Mouse (Mus musculus) liver, embryonic 15.5 days (tissue): Measurements from ENCODE around the gene Cbfa2t3. TPM values are rescaled to one million over a fixed set of nuclear protein-coding genes. Genes with fewer than 3 reads are reported as not detected.
A peak's percentile ranks its signal among the peaks of the same experiment; 100 is the strongest.

Experiments used
- ATAC-seq: fragments of 200-750 bp; cut with Nextera tagmentation; 2 replicates; pipeline ENCODE4 v1.8.0; 2017; ENCODE audit warnings: moderate number of reproducible peaks, mild to moderate bottlenecking, moderate library complexity; ENCODE audit not compliant: insufficient read depth
- H3K27ac ChIP-seq: fragments of 300-500 bp; sonication (generic); replicated peaks from 2 replicates; pipeline ENCODE4 v1.5.1; 2015; ENCODE audit warnings: mild to moderate bottlenecking, inconsistent platforms
- H3K27me3 ChIP-seq: fragments of 300-500 bp; sonication (generic); 2 replicates; pipeline ENCODE4 v1.6.1; 2015; ENCODE audit warnings: mild to moderate bottlenecking, inconsistent platforms
- H3K36me3 ChIP-seq: fragments of 300-500 bp; sonication (generic); replicated peaks from 2 replicates; pipeline ENCODE4 v1.6.1; 2015; ENCODE audit warnings: moderate library complexity, mild to moderate bottlenecking, inconsistent platforms
- H3K4me1 ChIP-seq: fragments of 300-500 bp; sonication (generic); replicated peaks from 2 replicates; pipeline ENCODE4 v1.6.1; 2015; ENCODE audit warnings: inconsistent platforms
- H3K4me2 ChIP-seq: fragments of 300-500 bp; sonication (generic); 2 replicates; pipeline ENCODE4 v1.6.1; 2015; ENCODE audit warnings: moderate library complexity, mild to moderate bottlenecking, inconsistent platforms
- H3K4me3 ChIP-seq: fragments of 300-500 bp; sonication (generic); replicated peaks from 2 replicates; pipeline ENCODE4 v1.5.1; 2015; ENCODE audit warnings: mild to moderate bottlenecking, inconsistent platforms
- H3K9ac ChIP-seq: fragments of 300-500 bp; sonication (generic); 2 replicates; pipeline ENCODE4 v1.6.1; 2015; ENCODE audit warnings: moderate library complexity, mild to moderate bottlenecking, inconsistent platforms
- H3K9me3 ChIP-seq: fragments of 300-500 bp; sonication (generic); replicated peaks from 2 replicates; pipeline ENCODE4 v1.6.1; 2016; ENCODE audit warnings: inconsistent platforms
- WGBS: fragments of 180-500 bp; shearing (Covaris S2); methylation state at CpG from one replicate; pipeline ENCODE4 v1.1.7; 2015; ENCODE audit warnings: mixed read lengths; ENCODE audit not compliant: insufficient replicate concordance; 5-methylcytosine and 5-hydroxymethylcytosine counted together
- polyA plus RNA-seq: library from polyadenylated mRNA; unstranded; fragments of >200 nt; fragmentation: Nextera tagmentation; extraction: Ambion mirVana; gene quantifications from 2 replicates; pipeline ENCODE4 v1.2.1, GENCODE M21; 2015

The Cbfa2t3 gene
- polyA plus RNA-seq, 1 experiment from 2014 or later = 3.5 TPM

DNA sequence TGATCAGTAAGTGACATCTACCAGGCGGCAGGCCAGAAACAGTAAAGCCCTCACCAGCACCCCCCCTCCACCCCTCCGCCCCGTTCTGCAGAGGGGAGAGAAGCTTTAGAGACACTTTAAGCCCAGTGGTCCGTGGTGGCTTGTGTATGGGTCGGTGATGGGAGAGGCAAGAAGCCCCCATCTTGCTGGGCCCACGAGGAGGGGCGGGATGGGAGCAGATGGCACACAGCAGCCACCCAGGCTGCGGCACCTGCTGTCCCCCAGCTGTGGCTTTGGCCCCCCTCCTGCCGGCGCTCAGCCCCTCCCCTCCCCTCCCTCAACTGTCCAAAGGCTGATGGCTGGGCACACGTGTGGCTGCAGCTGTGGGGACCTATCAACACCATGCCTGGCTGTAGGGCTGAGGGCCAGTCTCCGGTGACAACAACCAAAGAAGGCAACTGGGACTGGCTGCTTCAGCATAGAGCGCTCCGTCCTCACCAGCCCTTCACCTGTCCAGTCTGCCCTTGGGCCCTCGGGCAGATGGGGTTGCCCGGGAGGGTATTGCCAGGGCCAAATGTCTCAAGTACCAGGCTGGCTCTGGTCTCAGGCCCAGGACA lies 47.5 kb downstream of the Cbfa2t3 start:
- H3K27ac ChIP-seq = no peak overlapping the region
- peaks cover 28% of the 10 kb centered on the region for H3K36me3 ChIP-seq
- H3K9ac ChIP-seq = no peak overlapping the region
- H3K9me3 ChIP-seq = no peaks in the 10 kb centered on the region
- no peak overlapping the region for H3K4me2 ChIP-seq
- 0 out of 2 replicates have a peak, but pooled peaks cover 6% of the 10 kb centered on the region for H3K4me1 ChIP-seq
- no peak overlapping the region for H3K4me3 ChIP-seq
- no peaks in the 10 kb centered on the region for H3K27me3 ChIP-seq
- 71% methylated on average over 16 of the region's 16 CpGs for WGBS
- ATAC-seq = no peak

DNA sequence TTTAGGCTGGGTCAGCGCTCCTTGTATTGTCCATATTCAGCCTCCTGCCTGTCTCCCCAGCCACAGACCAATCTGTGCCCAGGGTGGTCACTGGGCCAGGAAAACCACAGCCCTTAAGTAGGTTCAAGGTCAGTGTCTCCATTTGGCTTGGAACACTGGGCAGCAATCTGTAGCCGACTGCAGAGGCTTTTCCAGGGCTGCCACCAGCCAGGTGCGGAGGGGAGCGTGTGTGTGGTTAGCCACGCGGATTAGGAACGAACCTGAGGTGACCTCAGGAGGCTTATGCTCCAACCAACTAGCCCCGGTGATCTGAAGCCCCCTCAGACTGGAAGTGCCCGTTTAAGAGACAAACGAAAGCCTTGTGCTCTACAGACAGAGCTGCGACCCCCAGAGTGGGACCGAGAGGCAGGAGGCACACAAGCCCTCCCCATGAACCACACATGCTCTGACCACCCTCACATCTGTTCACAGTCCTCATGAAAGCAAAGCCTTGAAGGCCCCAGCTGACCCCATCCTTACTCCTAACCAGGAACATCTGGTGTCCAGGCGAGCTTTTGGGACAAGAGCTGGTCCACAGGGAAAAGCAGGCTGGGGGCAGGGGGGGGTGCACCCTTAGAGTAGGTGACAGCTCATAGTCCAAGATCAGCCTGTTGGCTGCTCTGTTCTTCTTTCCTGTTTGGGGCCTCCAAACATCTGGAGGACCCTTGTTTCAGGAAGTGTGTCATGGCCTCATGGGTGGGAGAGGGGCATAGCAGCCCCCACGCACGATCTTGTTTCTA lies 50.5 kb downstream of the Cbfa2t3 start:
- ATAC-seq = no peak
- H3K36me3 ChIP-seq = peaks cover 35% of the 10 kb centered on the region

DNA sequence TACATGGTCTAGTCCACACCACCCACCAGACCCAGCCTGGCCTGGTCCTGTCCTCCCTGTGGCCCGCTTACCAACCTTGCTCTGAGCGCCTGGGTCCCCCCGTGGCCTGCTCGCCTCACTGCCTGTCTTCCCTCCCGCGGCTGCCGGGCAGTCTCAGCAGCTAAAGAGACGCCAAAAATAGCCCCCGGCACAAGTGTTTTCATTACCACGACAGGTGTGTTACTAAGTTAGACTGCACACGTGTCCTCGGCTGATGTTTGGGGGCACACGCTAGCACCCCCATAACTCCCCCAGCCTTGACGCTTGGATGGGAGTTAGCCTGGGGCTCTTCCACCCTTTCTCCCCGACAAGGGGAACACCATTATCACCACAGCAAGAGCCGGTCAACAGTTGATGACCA lies 52.6 kb downstream of the Cbfa2t3 start:
- H3K27me3 ChIP-seq = no peaks in the 10 kb centered on the region
- 83% methylated on average over 16 of the region's 16 CpGs for WGBS
- no peak for ATAC-seq
- no peak overlapping the region for H3K27ac ChIP-seq
- peaks cover 40% of the 10 kb centered on the region for H3K36me3 ChIP-seq
- H3K9me3 ChIP-seq = no peaks in the 10 kb centered on the region
- H3K4me2 ChIP-seq = no peak overlapping the region
- no peaks in the 10 kb centered on the region for H3K4me1 ChIP-seq
- H3K9ac ChIP-seq = no peak overlapping the region
- no peak overlapping the region for H3K4me3 ChIP-seq

More for the DNA sequence above, 50.5 kb downstream of the Cbfa2t3 start:
- no peak overlapping the region for H3K9ac ChIP-seq
- no peak overlapping the region for H3K4me3 ChIP-seq
- no peaks in the 10 kb centered on the region for H3K4me1 ChIP-seq
- H3K27ac ChIP-seq = no peak overlapping the region
- no peaks in the 10 kb centered on the region for H3K27me3 ChIP-seq
- no peak overlapping the region for H3K4me2 ChIP-seq
- no peaks in the 10 kb centered on the region for H3K9me3 ChIP-seq
- WGBS = 76% methylated on average over 15 of the region's 15 CpGs

DNA sequence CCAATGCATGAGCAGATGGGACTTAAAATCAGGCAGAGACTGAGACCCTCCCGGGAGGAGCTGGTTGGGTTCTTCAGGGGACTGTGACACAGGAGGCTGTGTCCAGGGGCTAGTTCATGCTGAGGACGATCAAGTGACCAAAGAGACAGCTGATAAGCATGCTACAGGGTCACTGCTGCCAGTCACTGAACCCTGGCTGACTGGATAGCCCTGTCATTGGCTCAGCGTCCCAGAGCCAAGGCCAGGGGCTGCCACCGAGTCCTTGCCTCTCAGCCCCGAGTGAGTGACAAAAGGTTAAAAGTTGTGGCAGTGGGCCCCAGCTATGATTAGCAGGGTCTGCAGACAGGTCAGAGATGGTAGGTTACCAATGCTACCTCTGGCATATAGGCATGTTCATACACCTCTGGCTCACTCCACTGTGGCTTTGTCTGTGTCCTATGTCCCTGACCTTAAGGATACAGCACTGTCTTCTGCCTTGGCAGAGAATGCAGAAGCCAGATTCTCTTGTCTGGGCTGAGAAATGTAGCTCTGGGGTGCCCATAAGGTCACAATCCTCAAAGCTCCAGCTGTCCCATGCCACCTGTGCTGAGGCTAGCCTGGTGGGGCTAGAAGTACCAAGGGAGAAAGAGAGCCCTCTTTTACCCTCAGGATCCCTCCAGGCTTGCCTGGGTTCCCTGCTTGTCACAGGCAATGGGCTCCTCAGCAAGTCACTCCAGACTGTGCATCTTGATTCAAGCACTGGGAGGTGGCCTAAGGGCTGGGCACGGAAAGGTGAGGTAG lies 54.5 kb downstream of the Cbfa2t3 start:
- ATAC-seq = no peak
- Histone ChIP-seq H3K4me3 (no peak overlapping the region), H3K36me3 (peaks cover 40% of the 10 kb centered on the region), H3K9ac (no peak overlapping the region), H3K9me3 (no peaks in the 10 kb centered on the region), H3K27me3 (no peaks in the 10 kb centered on the region), H3K27ac (no peak overlapping the region), H3K4me1 (peaks cover 11% of the 10 kb centered on the region; the same call in 1 of the 2 replicates), H3K4me2 (no peak overlapping the region)
- WGBS = 70% methylated on average over 6 of the region's 6 CpGs

DNA sequence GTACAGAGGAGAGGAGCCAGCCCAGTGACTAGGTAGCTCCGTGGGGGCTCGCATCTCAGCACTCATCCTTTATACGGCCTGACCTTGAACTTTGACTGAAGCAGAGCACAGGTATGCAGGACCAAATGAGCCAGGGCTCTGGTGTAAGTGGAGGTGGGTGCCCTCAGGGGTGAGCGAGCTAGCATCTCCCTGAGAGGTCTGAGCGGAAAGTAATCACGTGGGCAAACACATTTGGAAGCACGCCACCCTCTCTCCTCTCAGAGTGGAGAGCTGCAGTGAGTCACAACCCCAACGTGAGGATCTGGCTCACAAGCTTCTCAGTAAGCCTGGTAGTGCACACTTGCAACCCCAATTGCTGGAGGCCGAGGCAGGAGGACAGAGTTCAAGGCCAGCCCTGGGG lies 56.8 kb downstream of the Cbfa2t3 start:
- Histone ChIP-seq H3K4me1 (peaks cover 20% of the 10 kb centered on the region), H3K9ac (no peak overlapping the region), H3K27me3 (no peaks in the 10 kb centered on the region), H3K4me3 (no peak overlapping the region), H3K36me3 (peaks cover 44% of the 10 kb centered on the region), H3K4me2 (no peak overlapping the region), H3K9me3 (no peaks in the 10 kb centered on the region), H3K27ac (no peak overlapping the region)
- no peak for ATAC-seq
- WGBS = 69% methylated on average over 9 of the region's 9 CpGs

DNA sequence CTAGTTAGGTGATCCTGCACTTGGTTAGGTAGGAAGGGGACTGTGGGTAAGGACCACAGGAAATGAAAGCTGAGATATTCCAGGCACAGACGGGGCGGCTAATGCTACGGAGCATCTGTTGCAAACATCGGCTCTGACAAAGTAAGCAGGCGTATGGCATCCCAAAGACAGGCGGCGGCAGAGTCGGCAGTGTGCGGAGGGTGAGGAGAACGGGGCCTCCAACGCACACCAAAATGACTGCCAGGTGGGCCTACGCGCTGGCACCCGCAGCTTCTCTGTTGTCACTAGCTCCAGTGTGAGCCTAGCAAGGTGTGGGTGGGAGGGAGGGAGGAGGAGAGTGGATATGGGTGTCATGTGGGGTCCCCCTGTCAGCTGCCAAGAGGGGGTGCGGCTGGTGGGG lies 57.5 kb downstream of the Cbfa2t3 start:
- no peak overlapping the region for H3K9ac ChIP-seq
- H3K27ac ChIP-seq = no peak overlapping the region
- no peak overlapping the region for H3K4me2 ChIP-seq
- no peaks in the 10 kb centered on the region for H3K9me3 ChIP-seq
- 89% methylated on average over 15 of the region's 15 CpGs for WGBS
- H3K4me1 ChIP-seq = peaks cover 27% of the 10 kb centered on the region
- no peak overlapping the region for H3K4me3 ChIP-seq
- no peak for ATAC-seq
- no peaks in the 10 kb centered on the region for H3K27me3 ChIP-seq
- peaks cover 45% of the 10 kb centered on the region for H3K36me3 ChIP-seq

DNA sequence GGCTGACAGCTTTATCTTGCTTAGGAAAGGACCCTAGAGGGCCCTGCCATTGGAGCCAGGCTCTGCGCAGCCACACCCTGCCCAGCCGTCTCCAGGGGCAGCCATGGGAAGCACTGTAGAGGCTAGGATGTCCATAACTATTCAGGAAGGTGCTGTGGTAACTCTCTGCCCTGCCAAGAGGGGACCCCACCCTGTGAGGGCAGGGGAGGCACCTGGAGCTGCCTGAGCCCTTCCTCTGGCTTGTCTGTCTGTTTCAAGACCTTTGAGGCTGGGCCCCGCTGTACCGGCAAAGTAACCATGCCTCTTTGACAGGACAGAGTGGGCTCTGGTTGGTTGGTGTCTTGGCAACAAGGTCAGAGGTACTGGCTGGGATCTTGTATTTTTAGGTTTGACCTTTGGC lies 58.1 kb downstream of the Cbfa2t3 start:
- Histone ChIP-seq H3K27me3 (no peaks in the 10 kb centered on the region), H3K27ac (no peak overlapping the region), H3K4me3 (no peak overlapping the region), H3K9me3 (no peaks in the 10 kb centered on the region), H3K4me2 (no peak overlapping the region), H3K9ac (no peak overlapping the region), H3K36me3 (peaks cover 44% of the 10 kb centered on the region), H3K4me1 (peaks cover 33% of the 10 kb centered on the region)
- WGBS = 84% methylated on average over 4 of the region's 4 CpGs
- no peak for ATAC-seq

DNA sequence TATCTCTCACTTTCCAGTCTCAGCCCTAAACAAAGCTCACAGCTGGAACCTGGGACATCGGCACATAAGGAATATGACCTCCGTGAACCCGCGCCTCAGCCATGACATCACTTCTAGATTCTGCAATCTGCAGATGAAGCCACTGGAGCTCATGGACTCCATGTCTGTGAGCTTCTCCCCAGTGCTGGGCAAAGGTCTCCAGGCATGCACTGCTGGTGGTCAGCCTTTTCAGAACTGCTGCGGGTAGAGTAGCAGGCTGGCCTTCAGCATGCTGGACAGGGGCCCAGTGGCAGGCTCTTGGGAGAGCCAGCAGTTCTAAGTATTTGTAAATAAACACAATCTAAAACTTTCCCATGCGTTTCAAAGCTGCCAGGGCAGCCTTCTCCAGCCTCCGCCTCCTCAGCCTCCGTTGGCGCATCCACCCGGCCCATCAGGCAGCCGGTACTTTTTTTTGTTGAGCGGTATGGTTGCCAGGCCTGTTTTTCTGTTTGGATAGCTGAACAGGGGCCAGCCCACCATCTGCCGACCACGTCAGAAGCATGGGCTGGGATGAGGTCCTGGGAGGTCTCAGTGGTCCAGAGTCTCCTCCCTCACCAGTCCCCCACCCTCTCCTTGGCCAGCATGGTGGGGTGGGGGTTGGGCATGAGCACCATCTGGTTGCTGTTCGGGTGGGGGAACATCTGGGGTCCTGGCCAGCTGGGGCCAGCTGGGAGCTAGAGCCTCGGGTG lies 59.2 kb downstream of the Cbfa2t3 start:
- WGBS = 68% methylated on average over 16 of the region's 16 CpGs
- Histone ChIP-seq H3K9ac (no peak overlapping the region), H3K36me3 (peaks cover 47% of the 10 kb centered on the region), H3K27ac (no peak overlapping the region), H3K4me3 (no peak overlapping the region), H3K9me3 (no peaks in the 10 kb centered on the region), H3K4me1 (peaks cover 42% of the 10 kb centered on the region), H3K27me3 (no peaks in the 10 kb centered on the region), H3K4me2 (no peak overlapping the region)
- no peak for ATAC-seq

DNA sequence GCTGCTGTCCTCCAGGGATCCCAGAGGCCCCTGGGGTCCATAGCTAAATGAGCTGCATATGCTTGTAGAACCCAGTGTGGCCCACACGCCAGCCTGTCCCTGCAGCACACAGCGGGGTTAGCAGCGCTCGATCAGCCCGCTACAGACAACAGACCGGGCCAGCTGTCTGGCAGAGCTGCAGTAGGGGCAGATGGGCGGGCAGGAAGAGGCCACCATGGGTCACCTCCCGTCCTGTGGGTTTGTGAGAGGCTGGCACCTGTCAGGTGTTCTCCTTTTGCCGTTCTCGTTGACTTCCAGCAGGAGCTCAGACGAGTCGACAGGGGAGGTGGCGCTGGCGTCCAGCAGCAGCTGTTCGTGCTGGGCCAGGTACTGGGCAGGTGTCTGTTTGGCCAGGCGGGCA lies 60.3 kb downstream of the Cbfa2t3 start:
- no peak for ATAC-seq
- Histone ChIP-seq H3K9ac (no peak overlapping the region), H3K9me3 (no peaks in the 10 kb centered on the region), H3K4me2 (no peak overlapping the region), H3K36me3 (peaks cover 57% of the 10 kb centered on the region), H3K4me1 (peaks cover 42% of the 10 kb centered on the region), H3K4me3 (no peak overlapping the region), H3K27ac (no peak overlapping the region), H3K27me3 (no peaks in the 10 kb centered on the region)
- WGBS = 85% methylated on average over 16 of the region's 16 CpGs

DNA sequence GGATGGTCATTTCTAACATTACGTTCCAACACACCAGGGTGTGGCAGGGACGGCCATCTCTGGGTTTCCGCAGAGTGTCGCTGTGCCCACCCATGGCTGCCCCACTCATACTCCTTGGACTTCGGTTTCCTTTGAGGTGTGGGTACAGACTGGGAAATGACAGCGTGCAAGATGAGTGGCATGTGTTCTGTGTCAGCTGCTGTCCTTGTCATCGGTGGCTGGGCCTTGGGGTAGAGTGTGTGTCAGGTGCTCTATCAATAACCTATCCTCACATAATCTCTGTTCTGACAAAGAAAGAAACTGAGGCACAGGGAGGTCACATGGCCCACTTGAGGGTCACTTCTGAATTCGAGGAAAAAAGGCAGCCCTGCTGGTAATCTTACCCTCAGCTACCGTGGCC lies 61.7 kb downstream of the Cbfa2t3 start:
- Histone ChIP-seq H3K27me3 (no peaks in the 10 kb centered on the region), H3K4me2 (peak overlapping the region; percentile 50; the same call in 1 of the 2 replicates), H3K4me3 (no peak overlapping the region), H3K27ac (peak overlapping the region; percentile 86; the same call in 1 of the 2 replicates), H3K9ac (no peak overlapping the region), H3K4me1 (peaks cover 42% of the 10 kb centered on the region), H3K9me3 (no peaks in the 10 kb centered on the region), H3K36me3 (peaks cover 65% of the 10 kb centered on the region)
- 88% methylated on average over 9 of the region's 9 CpGs for WGBS
- ATAC-seq = no peak

DNA sequence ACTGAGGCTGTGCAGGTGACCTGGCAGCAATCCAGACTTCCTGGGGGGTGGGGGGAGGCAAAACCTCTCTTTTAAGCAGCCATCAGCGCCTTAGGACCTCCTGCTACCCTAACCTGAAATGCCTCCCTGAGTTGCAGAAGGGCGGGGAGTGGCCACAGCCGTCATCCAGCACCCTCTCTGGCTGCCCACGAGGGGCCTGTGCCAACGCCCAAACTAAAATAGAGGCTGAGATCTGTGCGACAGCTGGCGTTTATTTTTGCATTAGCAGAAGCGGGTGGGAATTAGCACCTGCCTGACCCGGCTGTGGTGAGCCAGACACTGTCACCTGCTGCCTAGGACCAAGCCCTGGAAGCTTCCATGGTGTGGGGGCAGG lies 62.1 kb downstream of the Cbfa2t3 start:
- H3K4me3 ChIP-seq = no peak overlapping the region
- 58% methylated on average over 9 of the region's 9 CpGs for WGBS
- H3K27me3 ChIP-seq = no peaks in the 10 kb centered on the region
- peaks cover 42% of the 10 kb centered on the region for H3K4me1 ChIP-seq
- H3K27ac ChIP-seq = peak overlapping the region; percentile 86
- peak overlapping the region; percentile 50 for H3K4me2 ChIP-seq
- peaks cover 65% of the 10 kb centered on the region for H3K36me3 ChIP-seq
- ATAC-seq = no peak
- no peaks in the 10 kb centered on the region for H3K9me3 ChIP-seq
- 0 out of 2 replicates have a peak overlapping the region, but pooled peaks have one; percentile 11 for H3K9ac ChIP-seq
